Mouse (Mus musculus) spleen, postnatal 14 days (tissue): ENCODE measurements around the gene Leng8.

Experiments used
- DNase-seq, 2 experiments: peaks; one replicate each; pipeline ENCODE4 v3.0.0; 2021 to 2022; ENCODE audit warnings: low spot score in 2 of 2

Gene Leng8

DNA sequence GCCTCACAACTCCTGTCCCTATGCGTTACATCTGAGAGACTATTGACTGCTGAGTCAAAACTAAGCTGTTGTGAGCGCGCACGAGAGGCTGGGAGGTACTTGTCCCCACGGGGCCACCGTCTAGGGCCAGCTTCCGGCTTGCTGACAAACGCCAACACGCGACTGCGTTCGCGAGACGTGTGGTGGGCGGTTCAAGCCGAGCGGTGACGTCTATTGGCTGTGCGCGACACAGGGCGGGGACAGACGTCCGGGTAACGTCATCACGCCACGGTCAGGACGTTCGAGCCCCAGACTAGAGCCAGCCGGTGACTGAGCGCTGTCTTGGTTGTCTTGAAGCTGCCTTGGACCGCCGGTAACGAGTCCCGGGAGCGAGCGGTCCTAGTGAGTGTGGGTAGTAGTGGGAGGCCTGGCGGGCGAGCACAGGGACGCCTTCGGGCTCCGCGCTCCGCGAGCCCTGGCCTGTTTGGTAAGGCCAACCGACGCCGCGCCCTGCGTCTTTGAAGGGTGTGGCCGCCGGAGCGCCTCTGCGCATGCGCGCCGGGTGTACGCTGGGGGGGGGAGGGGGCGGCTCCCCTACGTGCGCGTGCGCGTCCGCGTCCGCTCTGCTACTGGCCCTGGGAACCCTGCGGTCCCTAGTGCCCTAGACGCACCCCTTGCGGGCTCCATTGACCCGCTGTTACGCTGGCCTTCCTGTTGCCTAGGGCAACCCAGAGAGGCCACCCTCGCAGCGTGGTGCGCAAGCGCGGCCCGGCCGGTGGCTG, at the start of gene Leng8:
Leng8 (plus strand) TSS at position 269 of the 761 bp plus-strand sequence.
- peak; percentile 97 to 98 for DNase-seq

DNA sequence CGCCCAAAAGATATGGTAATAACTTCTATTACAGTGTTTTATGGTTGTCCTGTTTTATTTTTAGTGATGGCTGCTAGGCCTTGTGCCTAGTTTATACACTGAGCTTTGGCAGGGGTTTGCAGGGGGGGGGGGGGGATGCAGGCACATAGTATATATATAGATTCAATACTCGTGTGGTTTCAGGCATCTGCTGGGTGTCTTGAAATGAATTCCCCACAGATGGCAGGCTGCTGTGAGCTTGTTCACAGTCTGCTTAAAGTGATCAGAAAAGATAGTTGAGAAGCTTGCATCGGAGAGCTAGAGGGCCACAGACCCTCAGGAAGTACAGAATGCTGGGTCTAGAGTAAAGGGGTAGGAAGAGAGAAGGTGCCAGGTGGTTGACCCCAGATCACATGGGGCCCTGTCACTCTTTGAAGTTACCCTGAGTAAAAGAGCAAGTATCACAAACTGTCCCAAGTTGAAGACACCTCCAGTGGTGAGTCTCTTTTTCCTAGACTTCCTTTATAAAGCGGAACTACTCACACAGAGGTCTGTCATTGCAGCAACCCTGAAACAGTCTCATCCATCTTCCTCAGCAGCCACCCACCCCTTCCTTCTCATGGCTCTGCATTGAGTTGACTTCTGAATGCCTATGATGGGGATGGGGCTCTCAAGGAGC, 49.5 kb upstream of the Leng8 start:
- DNase-seq: no peak

GRCm38 (mm10) chr7:4087896-4088480, 48.9 kb upstream of the Leng8 start:
- DNase-seq: no peak

- DNase-seq: no peak
These were observed 48.2 kb upstream of the Leng8 start for GRCm38 (mm10) chr7:4088679-4089078.

DNA sequence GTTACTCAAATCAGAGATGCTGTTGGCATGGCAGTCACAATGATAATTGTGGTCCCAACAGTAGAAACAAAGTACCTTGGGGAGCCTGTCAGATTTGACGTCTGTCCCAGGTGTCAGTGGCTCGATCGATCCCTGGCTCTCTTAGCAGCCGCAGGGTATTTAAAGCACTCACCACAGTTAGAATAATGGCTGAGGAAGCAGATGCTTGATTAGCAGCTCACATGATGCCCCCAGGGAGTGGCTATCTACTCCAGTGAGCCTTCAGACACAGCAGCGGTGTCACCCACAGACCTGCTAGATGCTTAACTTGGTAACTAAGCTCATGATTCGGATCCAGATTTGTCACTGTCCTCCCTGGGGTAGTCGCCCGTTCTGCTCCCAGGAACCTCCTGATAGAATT, 45.7 kb upstream of the Leng8 start:
- peak in 1 of 2 experiments; percentile 20 for DNase-seq

- no peak for DNase-seq
These were observed 38.5 kb upstream of the Leng8 start for GRCm38 (mm10) chr7:4098301-4098700.

- DNase-seq: no peak
These were observed 38.0 kb upstream of the Leng8 start for GRCm38 (mm10) chr7:4098832-4099231.

DNA sequence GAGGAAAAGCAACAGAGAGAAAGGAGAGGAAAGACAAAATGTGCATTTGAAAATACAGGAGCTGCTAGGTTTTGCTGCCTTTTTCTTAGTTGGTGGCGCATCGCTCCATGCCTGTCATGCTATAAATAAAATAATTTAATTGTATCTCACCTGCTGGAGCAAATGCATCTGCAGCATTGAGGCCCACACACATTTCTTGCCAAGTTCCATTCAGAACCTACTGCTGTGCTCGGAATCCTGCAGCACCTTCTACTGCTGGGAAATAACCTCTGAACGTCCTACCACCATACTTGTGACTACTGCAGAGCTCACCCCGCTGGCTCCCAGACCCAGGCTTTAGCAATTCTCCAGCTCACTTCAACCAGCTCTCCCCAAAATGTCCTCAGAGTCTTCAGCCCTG, 35.7 kb upstream of the Leng8 start:
- no peak for DNase-seq

- no peak for DNase-seq
These were observed 33.4 kb upstream of the Leng8 start for GRCm38 (mm10) chr7:4103411-4103810.

DNA sequence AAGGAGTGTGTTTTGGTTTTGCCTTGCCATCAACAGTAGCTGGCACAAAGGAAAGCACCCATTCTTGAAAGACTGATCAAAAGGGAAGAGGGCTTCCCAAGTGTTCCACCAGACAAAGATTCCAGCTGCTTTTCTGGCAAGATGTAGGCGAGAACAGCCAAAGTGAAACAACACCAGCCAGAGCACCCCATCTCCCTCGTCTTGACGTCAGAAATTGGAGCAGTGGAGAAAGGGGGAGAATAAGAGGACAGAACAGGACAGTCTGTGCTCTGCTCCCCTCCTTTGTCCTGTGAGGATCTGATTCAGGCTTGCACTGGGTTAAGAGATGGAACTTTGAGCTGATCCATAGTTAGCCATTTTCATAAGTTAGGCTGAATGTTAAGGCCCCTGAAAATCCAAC, 25.1 kb upstream of the Leng8 start:
- DNase-seq: no peak

DNA sequence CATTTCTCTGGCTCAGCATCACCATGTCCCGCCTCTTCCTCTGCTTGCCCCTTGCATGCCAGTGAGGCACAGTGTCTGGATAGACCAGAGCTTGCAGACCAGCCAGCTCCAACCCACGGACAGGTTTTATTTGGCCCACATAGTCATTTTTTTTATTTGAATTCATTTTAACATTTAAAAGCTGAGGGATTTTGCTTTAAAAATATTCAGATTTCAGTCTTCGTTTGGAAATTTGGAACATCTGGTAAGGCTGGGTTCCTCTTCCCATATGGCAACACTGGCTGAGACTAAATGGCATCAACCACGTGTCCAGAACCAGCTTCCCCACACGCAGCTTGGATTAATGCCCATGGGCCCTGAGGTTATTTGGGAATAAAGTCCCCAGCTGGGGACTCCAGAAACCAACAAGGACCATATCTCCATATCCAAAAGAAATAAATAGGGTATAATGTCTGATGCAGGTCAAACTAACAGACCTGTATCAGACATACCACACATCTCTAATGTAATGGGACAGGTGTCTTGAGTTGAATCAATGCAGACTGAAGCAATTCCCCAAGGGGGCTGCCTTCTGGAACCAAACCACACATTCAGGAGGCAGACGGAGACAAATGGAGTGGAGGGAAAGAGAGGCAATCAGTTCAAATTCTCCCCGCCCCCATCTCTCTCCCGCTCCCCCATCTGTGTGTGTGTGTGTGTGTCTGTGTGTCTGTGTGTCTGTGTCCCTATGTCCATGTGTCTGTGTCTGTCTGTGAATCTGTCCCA, 19.6 kb upstream of the Leng8 start:
- no peak for DNase-seq

- DNase-seq: no peak
These were observed 17.4 kb upstream of the Leng8 start, which contains the start of gene Ttyh1 for GRCm38 (mm10) chr7:4119344-4119902. Ttyh1 (plus strand) TSS chr7:4119408.

DNA sequence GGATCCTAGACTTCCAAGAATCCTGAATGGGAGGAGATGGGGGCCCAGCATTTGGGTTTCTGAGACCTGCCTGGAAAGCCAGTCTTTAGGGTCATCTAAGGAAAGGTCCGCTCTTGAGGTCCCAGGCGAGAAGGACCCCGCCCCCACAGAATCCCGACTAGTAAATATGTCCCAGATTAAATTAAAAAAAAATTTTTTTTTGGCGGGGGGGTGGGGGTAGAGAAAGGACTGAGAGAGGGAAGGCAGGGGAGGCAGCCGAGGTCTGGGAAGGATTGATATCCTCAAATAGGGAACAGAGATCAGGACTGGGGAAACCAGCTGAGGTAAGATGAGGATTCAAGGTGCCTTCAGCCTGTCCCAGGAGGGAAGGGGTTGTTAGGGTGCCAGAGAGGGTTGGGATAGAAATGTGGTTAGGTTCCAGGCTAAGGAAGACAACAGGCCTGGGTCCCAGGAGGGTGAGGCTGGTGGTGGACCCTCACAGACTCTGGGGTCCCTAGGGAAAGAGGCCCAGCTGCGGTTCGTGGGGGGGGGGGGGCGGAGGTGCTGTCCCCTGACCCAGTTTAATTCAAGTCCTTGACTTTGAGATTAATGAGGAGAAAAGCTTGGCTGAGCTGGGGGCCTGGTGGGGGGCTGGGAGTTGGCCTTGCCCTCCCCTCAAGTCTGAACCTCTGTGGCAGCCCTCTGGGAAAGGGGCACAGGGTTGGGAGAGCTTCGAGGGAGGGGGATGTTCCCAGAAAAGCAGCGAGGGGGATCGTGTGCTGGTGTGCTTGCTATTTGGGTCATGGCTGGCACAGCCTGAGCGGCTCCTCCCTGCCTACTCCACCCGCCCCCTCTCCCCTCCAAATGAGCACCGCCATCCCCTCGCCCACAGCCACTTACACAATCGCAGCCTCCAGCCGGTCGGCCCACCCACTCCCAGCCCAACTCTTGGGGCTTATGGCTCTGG, 16.6 kb upstream of the Leng8 start:
- no peak for DNase-seq

DNA sequence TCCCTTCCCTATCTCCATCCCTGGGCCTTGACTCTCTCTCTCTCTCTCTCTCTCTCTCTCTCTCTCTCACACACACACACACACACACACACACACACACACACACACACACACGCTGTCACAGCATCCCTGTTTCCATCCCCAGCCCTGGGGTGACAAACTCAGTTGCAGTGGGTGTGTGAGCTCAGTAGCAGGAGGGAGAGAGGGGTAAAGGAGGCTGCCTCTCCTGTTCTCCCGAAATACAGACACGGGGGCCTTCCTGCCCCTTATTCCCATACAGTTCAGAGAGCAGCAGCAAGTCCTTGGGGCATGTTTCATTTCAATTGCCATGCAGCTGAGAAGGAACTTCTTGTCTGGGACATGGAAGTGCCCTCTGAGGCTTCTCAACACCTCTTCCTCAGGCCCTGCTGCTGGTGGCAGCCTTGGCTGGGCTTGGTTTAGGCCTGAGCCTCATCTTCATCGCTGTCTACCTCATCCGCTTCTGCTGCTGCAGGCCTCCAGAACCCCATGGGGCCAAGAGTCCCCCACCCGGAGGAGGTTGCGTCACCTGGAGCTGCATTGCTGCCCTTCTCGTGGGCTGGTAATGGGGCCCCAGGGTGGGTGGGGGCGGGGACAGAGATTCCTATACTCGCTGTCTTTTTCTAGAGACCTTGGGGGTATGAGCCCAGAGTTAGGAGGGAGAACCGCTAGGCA, 14.6 kb upstream of the Leng8 start:
- DNase-seq: no peak

GRCm38 (mm10) chr7:4122783-4123182, 14.1 kb upstream of the Leng8 start:
- DNase-seq: no peak

- no peak for DNase-seq
These were observed 13.1 kb upstream of the Leng8 start for GRCm38 (mm10) chr7:4123732-4124131.

DNA sequence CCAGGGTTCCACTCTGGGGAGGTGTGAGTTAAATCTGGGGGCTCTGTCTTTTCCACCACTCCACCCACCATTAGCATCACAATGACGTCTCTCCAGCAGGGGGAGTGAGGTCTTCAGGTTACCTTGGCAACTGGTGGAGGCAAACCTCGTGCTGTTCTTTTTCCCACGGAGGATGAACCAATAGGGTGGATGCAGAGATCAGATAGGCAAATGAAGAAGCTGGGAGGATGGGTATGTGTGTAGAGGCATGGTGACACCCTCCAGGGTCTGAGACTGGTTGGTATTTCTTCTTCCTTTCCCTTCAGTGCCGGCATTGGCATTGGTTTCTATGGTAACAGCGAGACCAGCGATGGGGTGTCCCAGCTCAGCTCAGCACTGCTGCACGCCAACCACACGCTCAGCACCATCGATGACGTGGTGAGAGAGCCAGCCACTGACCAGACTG, 12.5 kb upstream of the Leng8 start:
- no peak for DNase-seq

- no peak for DNase-seq
These were observed 12.0 kb upstream of the Leng8 start for GRCm38 (mm10) chr7:4124856-4125255.

DNA sequence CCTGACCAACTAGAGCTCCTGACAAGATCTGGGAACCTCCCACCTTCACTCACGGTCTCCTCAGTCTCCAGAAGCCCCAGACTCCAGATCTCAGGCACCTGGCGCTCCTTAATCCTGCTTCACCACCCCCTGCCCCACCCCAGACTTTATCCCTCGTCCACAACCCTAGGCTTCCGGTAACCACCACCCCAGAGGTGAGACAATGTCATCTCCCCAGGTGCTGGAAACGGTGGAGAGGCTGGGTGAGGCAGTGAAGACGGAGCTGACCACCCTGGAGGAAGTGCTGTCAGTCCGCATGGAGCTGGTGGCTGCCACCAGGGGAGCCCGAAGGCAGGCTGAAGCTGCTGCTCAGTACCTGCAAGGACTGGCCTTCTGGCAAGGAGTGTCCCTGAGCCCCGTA, 11.5 kb upstream of the Leng8 start:
- no peak for DNase-seq
